Mouse (Mus musculus) ES-Bruce4 (cell line): ENCODE measurements around the gene Cbarp. TPM values are rescaled to one million over a fixed set of nuclear protein-coding genes. Genes with fewer than 3 reads are reported as not detected.

Experiments
- H3K27ac ChIP-seq: 2 replicates; pipeline ENCODE4 v1.5.1; 2012; ENCODE audit warnings: low read length, inconsistent platforms; ENCODE audit not compliant: insufficient read depth
- H3K27me3 ChIP-seq: 2 replicates; pipeline ENCODE4 v1.6.1; 2012; ENCODE audit warnings: mild to moderate bottlenecking, low read length, inconsistent platforms; ENCODE audit not compliant: control insufficient read depth, poor library complexity, insufficient read depth, severe bottlenecking
- H3K36me3 ChIP-seq: 2 replicates; pipeline ENCODE4 v1.6.1; 2012; ENCODE audit warnings: inconsistent platforms, mild to moderate bottlenecking, low read length, moderate library complexity; ENCODE audit not compliant: control insufficient read depth, poor library complexity, insufficient read depth, severe bottlenecking
- H3K4me1 ChIP-seq: one replicate; pipeline ENCODE4 v1.8.1; 2011; ENCODE audit warnings: low read length; ENCODE audit not compliant: control insufficient read depth, insufficient read depth
- H3K4me3 ChIP-seq: 2 replicates; pipeline ENCODE4 v1.5.1; 2011; ENCODE audit warnings: low read depth, mild to moderate bottlenecking, low read length
- H3K9ac ChIP-seq: 2 replicates; pipeline ENCODE4 v1.6.1; 2012; ENCODE audit warnings: low read depth, mild to moderate bottlenecking, inconsistent platforms; ENCODE audit not compliant: poor library complexity, severe bottlenecking
- H3K9me3 ChIP-seq: replicated peaks from 2 replicates; pipeline ENCODE4 v1.6.1; 2012; ENCODE audit warnings: mild to moderate bottlenecking, low read length, inconsistent platforms; ENCODE audit not compliant: control insufficient read depth, poor library complexity, insufficient read depth, severe bottlenecking
- CTCF ChIP-seq: IDR thresholded peaks from one replicate; pipeline ENCODE4 v1.8.1; 2011; ENCODE audit warnings: low read depth, low read length
- EP300 ChIP-seq: IDR thresholded peaks from 2 replicates; pipeline ENCODE4 v1.6.1; 2011; ENCODE audit warnings: low read depth, low read length; ENCODE audit not compliant: insufficient read depth
- POLR2A ChIP-seq: IDR thresholded peaks from one replicate; pipeline ENCODE4 v1.8.1; 2011; ENCODE audit warnings: low read length; ENCODE audit not compliant: insufficient read depth
- polyA plus RNA-seq: library from polyadenylated mRNA; stranded (reverse); fragments of >200 nt; gene quantifications from 2 replicates; pipeline ENCODE4 v1.2.4, GENCODE M21; 2011; ENCODE audit warnings: low read depth; ENCODE audit not compliant: missing spikeins, insufficient read depth, insufficient read length

Gene Cbarp
- polyA plus RNA-seq, 1 experiment: 29.8 TPM

- no peak for TF ChIP-seq POLR2A
- TF ChIP-seq CTCF: peak; percentile 81
- 0 out of 2 replicates have a peak, but pooled peaks have one; percentile 8 for TF ChIP-seq EP300
- H3K4me1 ChIP-seq: no peaks in the 10 kb centered on the region
- no peak overlapping the region for H3K27ac ChIP-seq
- no peak overlapping the region for H3K9ac ChIP-seq
- no peak overlapping the region for H3K4me3 ChIP-seq
- H3K27me3 ChIP-seq: no peaks in the 10 kb centered on the region
- peaks cover 17% of the 10 kb centered on the region for H3K36me3 ChIP-seq
- no peaks in the 10 kb centered on the region for H3K9me3 ChIP-seq
Observed at GRCm38 (mm10) chr10:80144864-80145838, 4.5 kb upstream of the Cbarp start.

GRCm38 (mm10) chr10:80144159-80144558, 3.5 kb upstream of the Cbarp start:
- H3K4me3 ChIP-seq: no peak overlapping the region
- no peaks in the 10 kb centered on the region for H3K27me3 ChIP-seq
- H3K36me3 ChIP-seq: peaks cover 17% of the 10 kb centered on the region
- no peak overlapping the region; the same call in 1 of the 2 replicates for H3K27ac ChIP-seq
- no peak overlapping the region for H3K9ac ChIP-seq
- H3K4me1 ChIP-seq: no peaks in the 10 kb centered on the region
- no peaks in the 10 kb centered on the region for H3K9me3 ChIP-seq
- no peak for TF ChIP-seq POLR2A
- TF ChIP-seq CTCF: no peak
- TF ChIP-seq EP300: no peak

GRCm38 (mm10) chr10:80143664-80144063, 3.0 kb upstream of the Cbarp start:
- H3K4me3 ChIP-seq: no peak overlapping the region
- H3K36me3 ChIP-seq: peaks cover 17% of the 10 kb centered on the region
- no peak overlapping the region for H3K9ac ChIP-seq
- no peak for TF ChIP-seq POLR2A
- no peak for TF ChIP-seq EP300
- no peak for TF ChIP-seq CTCF
- no peaks in the 10 kb centered on the region for H3K4me1 ChIP-seq
- no peaks in the 10 kb centered on the region for H3K9me3 ChIP-seq
- no peak overlapping the region for H3K27ac ChIP-seq
- no peaks in the 10 kb centered on the region for H3K27me3 ChIP-seq

DNA sequence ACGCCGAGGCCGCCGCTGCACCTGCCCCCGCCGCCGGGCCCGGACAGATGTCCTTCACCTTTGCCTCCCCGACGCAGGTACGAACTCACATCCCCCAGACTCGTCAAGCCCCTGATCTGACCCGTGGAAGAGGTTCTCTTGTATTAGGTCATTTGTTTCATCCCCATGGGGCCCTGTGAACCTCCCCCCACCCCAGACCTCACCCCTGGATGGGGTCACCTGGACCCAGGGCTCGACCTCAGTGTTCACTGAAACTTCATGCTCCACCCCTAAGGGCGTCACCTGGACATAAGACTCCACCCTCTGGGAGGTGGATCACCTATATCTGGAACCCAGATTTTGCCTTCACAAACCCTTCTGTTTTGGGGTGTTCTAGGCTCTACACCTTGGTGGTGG, 1.9 kb upstream of the Cbarp start:
- Histone ChIP-seq H3K4me3 (peak overlapping the region; percentile 91), H3K4me1 (no peaks in the 10 kb centered on the region), H3K36me3 (peaks cover 17% of the 10 kb centered on the region), H3K27me3 (no peaks in the 10 kb centered on the region), H3K27ac (0 out of 2 replicates have a peak overlapping the region, but pooled peaks have one; percentile 15), H3K9ac (peak overlapping the region; percentile 88), H3K9me3 (no peaks in the 10 kb centered on the region)
- 0 out of 2 replicates have a peak, but pooled peaks have one; percentile 3 for TF ChIP-seq EP300
- no peak for TF ChIP-seq POLR2A

DNA sequence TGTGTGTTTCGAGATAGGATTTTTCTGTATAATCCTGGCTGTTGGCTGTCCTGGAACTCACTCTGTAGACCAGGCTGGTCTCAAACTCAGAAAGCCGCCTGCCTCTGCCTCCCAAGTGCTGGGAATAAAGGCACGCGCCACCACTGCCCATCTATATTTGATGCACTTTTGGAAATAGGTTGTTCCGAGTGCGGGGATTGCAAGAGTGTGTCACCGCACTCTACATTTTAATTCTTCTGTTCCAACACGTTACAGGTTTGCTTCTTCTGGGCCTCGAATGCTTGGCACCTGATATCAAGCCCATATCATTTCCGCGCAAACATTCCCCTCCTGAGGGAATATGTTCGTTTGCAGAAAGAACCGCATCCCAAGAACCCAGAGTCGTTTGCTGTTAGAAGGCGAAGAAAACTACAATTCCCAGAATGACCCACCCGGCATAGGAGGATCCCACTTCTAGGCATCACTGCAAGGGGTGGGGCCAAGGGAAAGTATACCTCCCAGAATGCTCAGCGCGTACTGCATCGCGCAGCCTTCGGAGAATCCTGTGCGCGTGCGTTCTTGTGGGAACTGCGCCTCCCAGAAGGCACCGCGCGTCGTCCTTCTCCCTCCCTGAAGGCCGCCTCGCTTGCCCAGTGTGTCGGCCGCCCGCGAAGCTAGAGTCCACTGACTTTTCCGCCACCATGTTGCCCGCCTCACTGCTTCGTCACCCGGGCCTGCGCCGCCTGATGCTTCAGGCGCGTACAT, 1.3 kb upstream of the Cbarp start:
- Histone ChIP-seq H3K9ac (peak overlapping the region; percentile 88), H3K4me1 (no peaks in the 10 kb centered on the region), H3K9me3 (no peaks in the 10 kb centered on the region), H3K27ac (0 out of 2 replicates have a peak overlapping the region, but pooled peaks have one; percentile 15), H3K36me3 (peaks cover 17% of the 10 kb centered on the region), H3K27me3 (no peaks in the 10 kb centered on the region), H3K4me3 (peak overlapping the region; percentile 91)
- TF ChIP-seq EP300 (0 out of 2 replicates have a peak, but pooled peaks have one; percentile 2), CTCF (no peak), POLR2A (peak; percentile 32)
